Mouse (Mus musculus) monocyte, adult 2 months (primary cell): Measurements from ENCODE around the gene Gm21882.
"Not testable (repeated sequence)": the region's sequence is repeated elsewhere in the genome, so short reads cannot be mapped to it uniquely, and the experiment has no call there.

Source experiments
- DNase-seq, 2 experiments: peaks; one replicate each; pipeline ENCODE4 v3.0.0; 2022; ENCODE audit warnings: low spot score in 2 of 2, low read depth in 1 of 2

Gm21882 gene

GRCm38 (mm10) chrY:40381423-40381822, at the start of gene Gm21882:
Gene Gm21882 (minus strand): TSS chrY:40381523.
- DNase-seq = not testable (repeated sequence)
